In the genomic region with DNA sequence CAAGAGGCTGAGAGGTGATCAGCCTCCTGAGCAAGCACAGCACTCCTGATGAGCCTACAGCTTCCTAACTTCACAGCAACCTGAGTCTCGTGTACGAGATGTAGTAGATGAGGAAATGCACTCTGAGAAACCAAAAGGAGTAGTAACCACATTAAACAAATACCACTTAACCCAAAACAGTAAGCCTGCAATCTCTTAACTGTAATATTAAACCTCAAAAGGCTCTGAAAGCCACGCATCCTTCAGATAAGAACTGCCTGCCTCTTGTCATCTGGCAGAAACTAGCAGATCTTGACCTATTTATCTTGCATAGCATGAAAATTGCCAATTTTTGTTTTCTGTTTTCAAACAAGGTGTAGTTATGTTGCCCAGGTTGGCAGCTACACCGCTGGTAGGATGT, we compare ENCODE assay signal across 25 mouse cellular contexts. TPM values are rescaled to one million over a fixed set of nuclear protein-coding genes. Genes with fewer than 3 reads are reported as not detected.
"Had no signal": no experiment of that assay in that cellular context is flagged by ENCODE, and none has a peak within 500 bp of the region (broad histone marks: within the 10 kb centered on the region; RNA-seq: fewer than 3 reads in every experiment).

No protein-coding gene starts in this region.

- H3K4me1 ChIP-seq: kidney, embryonic 15.5 days; limb, embryonic 12.5 days; limb, embryonic 15.5 days; midbrain, embryonic 12.5 days; midbrain, embryonic 15.5 days; neural tube, embryonic 12.5 days; neural tube, embryonic 15.5 days; stomach, embryonic 15.5 days had no signal

- H3K4me2 ChIP-seq: kidney, embryonic 15.5 days; limb, embryonic 12.5 days; limb, embryonic 15.5 days; liver, embryonic 11.5 days; lung, embryonic 14.5 days; midbrain, embryonic 12.5 days; midbrain, embryonic 15.5 days; neural tube, embryonic 12.5 days; neural tube, embryonic 15.5 days; stomach, embryonic 15.5 days had no signal

- H3K9me3 ChIP-seq: kidney, embryonic 15.5 days; limb, embryonic 12.5 days; limb, embryonic 15.5 days; midbrain, embryonic 12.5 days; midbrain, embryonic 15.5 days; neural tube, embryonic 12.5 days; neural tube, embryonic 15.5 days; stomach, embryonic 15.5 days had no signal

- H3K9ac ChIP-seq: kidney, embryonic 15.5 days; limb, embryonic 12.5 days; limb, embryonic 15.5 days; liver, embryonic 14.5 days; liver, postnatal 0 days; lung, embryonic 14.5 days; midbrain, embryonic 12.5 days; midbrain, embryonic 15.5 days; neural tube, embryonic 12.5 days; neural tube, embryonic 15.5 days; stomach, embryonic 15.5 days had no signal

- ATAC-seq: lung, postnatal 0 days; midbrain, embryonic 15.5 days had no signal

- DNase-seq: kidney, adult 11 months; kidney, adult 8-10 months; kidney, postnatal 10 days; kidney, postnatal 36 days; layer of hippocampus, adult 9-11 months; left cerebral cortex, postnatal 4 days; liver, postnatal 0 days; lung, embryonic 14.5 days; retina, postnatal 1 day; right cerebral cortex, postnatal 25 days; spleen, adult 18-20 months; thymus, postnatal 25 days had no signal

- H3K4me3 ChIP-seq: kidney, embryonic 15.5 days; limb, embryonic 12.5 days; limb, embryonic 15.5 days; midbrain, embryonic 12.5 days; midbrain, embryonic 15.5 days; neural tube, embryonic 12.5 days; neural tube, embryonic 15.5 days; stomach, embryonic 15.5 days had no signal

- H3K27me3 ChIP-seq: kidney, embryonic 15.5 days; limb, embryonic 12.5 days; limb, embryonic 15.5 days; midbrain, embryonic 12.5 days; midbrain, embryonic 15.5 days; neural tube, embryonic 12.5 days; neural tube, embryonic 15.5 days; stomach, embryonic 15.5 days had no signal

- H3K27ac ChIP-seq: kidney, embryonic 15.5 days; limb, embryonic 12.5 days; limb, embryonic 15.5 days; liver, embryonic 14.5 days; macrophage; midbrain, embryonic 12.5 days; midbrain, embryonic 15.5 days; neural tube, embryonic 12.5 days; neural tube, embryonic 15.5 days had no signal

RNA-seq across cellular contexts. Expression of a gene that starts 25.5 kb away (rescaled TPM):
- polyA plus RNA-seq: limb, embryonic 12.5 days; liver, postnatal 0 days; thymus, postnatal 0 days had no signal
